Mouse (Mus musculus) frontal cortex, postnatal 14 days (tissue): ENCODE measurements at regions not wholly inside any gene's neighbourhood (a gene's known extent, or its start where the extent isn't known, plus 50 kb on each side); places are given as distances from the start of the nearest gene placed in this dataset.

ENCODE experiments used
- DNase-seq, 2 experiments: peaks; one replicate each; pipeline ENCODE4 v3.0.0; 2022; ENCODE audit warnings: low spot score in 2 of 2

DNA sequence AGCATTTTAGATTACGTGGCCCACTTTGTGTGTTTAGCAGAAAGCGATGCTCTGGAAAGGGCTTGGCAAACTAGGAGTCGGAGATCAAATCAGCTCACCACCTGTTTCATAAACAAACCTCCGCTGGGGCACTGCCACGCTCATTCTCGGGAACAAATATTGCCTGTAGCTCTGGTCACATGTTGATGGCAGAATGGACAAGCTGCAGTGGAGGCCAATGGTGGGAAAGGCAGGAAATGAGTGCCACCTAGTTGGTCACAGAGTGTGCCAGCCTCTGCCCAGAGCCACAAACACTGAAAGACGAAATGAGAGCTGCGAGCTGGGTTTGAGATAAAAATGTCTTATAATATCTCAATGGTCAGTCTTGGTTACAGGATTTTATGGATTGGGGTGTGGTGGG is 259.2 kb upstream of the Csf3r start:
- DNase-seq: no peak

DNA sequence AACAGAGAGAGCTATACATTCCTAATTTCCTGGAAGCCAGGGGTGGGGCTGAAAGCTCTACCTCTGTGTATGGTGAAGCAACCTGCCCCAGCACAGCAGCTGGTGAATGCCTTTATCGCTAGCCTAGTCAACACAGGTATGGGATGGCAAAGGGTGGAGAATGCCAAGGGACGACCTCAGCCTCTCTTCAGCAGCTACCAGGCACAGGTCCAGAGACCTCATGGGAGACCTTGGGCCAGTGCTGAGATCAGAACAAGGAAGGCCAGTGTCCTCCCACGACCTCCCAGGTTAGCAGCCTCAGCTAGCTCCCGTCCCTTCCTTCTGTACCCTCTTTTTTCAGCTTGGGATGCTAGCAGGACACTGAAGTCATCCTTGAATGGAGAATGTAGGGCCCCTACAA is 247.2 kb upstream of the Csf3r start:
- no peak for DNase-seq

DNA sequence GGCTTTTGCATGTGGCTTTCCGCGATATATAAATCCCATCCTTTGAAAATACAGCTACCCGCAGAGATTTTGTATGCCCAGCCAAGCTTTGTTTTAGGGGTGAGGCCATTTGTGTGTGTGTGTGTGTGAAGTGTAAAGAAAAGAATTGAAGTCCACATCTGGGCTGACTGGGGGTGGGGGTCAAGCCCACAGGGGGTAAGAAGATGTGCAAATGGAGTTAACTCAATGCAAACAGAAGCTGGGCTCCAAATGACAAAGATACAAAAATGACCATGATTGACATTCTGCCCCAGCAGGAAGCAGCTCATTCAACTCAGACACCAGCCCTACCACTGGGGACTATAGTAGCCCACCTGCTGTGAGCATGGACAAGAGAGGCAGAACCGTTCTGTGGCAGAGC is 244.2 kb upstream of the Csf3r start:
- DNase-seq: no peak

DNA sequence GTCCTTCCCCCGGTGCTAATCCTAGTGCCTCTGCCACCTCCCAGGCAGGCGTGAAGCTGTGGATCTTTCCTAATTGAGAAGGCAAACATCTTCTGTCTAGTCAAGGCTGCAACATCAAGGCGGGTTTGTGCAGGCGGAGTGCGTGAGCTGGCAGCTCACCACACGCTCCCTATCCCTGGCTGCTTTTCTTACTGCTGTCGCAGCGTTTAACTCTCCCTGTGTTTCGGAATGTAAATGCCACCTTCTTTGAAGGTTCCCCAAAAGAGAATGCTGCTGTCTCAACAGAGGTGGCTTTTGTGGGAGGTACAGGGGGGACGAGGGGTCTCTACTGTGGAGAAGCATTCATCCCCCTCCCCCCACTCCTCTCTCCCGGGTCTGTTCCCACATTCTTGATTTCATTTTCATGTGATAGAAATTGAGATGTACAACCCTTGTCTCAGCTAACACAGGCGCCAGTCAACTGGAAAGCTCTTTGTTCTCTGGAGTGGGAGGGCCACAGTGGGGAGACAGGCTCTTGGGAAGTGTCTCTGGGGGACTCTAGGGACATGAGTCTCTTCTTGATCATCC is 243.3 kb upstream of the Csf3r start:
- peak; percentile 50 to 58 for DNase-seq

DNA sequence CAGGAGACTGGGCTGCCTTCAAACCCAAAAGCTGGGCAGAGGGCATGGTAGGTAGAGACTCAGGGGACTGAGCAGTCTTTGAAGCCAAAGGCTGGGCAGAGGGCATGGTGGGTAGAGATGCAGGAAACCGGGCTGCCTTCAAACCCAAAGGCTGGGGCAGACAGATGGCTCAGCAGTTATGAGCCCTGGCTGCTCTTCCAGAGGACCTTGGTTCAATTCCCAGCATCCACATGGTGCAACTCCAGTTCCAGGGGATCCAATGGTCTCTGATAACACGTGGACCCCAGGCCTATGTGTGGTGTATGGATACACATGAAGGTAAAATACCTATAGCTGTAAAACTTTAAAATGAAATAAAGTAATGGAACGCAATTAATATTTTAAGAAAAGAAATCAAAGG is 242.0 kb upstream of the Csf3r start:
- no peak for DNase-seq

DNA sequence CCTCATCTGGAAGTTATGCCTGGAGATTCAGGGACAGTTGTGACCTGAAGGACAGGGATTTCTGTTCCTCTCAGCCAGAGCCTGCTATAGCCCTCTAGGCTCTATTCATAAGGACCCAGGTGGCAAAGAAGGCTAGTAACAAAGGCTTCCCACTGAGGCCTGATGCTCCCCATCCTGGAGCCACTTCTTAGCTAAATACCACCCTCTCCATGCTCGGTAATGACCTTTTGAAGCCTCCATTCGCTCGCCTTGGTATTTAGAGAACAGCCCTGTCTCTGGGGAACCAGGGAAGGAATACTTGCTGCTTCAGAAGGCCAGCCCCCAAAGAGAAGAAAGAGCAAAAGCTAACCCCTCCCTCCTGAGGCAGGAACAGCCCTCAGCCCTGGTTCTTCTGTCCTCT is 238.3 kb upstream of the Csf3r start:
- no peak for DNase-seq

DNA sequence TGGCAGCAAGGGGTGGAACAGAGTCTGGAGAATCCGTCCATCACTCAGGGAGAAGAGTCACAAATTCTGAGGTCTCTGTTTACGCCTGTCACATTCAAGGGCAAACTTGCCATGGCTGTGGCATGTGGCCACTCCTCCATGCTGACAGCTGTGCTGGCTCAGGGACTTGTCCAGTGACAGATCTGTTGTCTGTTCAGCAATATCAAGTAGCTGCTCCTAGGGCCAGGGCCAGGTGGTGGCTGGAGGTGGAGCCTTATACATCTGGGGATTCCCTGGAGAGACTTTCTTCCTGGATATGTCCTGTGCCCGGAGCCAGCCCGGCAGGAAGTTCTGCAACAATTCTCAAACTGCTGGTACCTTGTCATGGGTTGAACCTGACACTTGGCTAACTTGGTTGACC is 229.7 kb upstream of the Csf3r start:
- DNase-seq: no peak

DNA sequence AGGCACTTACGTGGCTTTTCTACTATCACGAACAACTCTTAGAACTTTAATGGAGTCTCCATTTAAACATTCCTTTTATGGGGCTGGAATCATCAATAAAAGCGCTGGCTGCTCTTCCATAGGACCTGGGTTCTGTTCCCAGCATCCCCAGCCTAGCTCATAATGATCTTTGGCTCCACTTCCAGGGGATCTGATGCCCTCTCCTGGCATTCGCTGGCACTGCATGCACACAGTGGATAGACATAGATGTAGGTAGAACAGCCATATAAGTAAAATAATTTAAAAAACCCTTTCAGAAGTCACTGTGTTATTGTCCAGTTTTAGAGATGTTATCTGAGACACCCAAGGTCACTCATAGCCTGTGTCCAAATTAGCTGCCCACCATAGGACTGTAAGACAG is 216.4 kb upstream of the Csf3r start:
- DNase-seq: no peak

DNA sequence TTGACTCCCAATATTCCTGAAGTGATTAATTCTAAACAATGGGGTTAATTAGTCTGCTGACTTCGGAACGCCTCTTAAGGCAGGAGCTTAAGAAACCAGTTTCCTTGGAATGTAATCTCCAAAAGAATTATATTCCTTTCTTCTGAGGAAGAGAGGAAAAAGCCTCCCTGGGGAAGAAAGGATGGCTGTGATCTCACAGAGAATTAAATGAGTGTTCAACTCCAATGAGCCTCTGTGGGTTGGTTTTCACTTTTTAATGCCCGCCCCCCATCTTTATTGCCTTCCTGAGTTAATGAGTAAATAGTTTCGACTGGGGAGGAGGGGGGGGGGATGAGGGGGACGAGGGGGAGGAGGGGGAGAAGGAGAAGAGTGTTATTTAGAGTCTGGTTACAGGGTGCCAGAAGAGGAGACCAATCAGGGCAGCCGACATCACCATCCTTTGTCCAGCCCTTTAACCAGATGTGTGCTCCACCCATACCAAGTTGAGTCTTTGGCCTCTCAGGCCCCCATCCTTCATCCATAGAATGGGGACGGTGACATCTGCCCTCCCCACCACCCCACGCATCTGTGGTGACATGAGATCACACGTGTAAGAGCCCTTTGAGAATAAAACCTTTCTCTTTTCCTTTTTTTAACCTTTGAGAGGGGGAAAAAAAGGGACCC is 214.8 kb upstream of the Csf3r start:
- no peak for DNase-seq

DNA sequence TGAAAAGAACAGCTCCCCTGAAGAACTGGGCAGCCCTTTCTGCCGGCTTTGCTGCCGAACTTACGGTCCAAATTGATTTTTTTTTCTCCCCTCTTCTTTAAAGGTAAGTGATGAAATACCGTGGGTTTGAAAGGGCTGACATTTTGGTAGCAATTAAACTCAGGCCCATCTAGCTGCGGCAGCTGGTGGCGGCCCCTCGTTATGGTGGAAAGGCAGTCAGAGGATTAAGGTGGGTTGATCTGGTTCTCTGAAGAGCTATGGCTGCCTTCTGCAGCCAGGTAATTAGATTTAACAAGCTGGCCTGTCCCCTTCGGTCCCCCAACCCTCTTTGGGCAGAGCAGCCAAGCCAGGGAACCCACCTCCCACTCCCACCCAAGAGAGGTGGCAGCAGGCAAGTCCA is 214.1 kb upstream of the Csf3r start:
- DNase-seq: no peak

DNA sequence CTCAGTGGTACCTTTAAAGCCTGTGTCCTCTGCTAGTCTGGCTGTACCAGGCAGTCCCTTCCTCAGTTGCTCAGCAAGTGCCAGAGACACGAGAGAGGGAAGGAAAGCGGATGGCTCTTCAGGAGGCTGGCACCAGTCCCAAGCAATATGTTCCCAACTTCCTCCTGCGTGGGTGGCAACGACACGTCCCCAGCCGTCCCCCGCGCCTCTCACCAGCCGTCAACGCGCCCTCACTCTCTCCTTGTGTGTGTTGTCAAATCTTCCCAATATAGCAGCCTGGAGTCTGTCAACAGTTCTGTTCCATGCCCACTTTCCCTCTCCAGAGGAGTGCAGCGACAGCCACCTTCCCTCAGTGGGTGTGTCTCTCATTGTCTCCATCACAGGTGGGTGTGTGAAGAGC is 210.0 kb upstream of the Csf3r start:
- DNase-seq: peak; percentile 80

DNA sequence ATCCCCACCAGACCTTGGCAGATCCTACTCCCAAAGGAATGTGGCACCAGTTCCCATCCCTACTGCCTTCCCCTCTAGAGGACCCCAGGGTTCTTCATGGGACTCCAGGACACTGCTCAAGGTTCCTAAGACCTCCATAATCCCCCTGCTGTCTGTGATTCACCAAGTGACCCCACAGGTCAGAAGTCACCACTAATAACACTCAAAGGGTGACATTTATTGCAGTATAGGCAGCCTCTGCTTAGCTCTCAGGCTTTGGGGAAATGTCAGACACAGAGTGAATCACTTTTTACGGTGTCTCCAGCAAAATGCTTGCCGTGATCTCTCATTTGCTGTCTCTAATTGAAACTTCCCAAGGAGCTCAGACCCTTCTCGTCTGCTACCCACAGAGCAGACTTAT is 209.1 kb upstream of the Csf3r start:
- DNase-seq: no peak

DNA sequence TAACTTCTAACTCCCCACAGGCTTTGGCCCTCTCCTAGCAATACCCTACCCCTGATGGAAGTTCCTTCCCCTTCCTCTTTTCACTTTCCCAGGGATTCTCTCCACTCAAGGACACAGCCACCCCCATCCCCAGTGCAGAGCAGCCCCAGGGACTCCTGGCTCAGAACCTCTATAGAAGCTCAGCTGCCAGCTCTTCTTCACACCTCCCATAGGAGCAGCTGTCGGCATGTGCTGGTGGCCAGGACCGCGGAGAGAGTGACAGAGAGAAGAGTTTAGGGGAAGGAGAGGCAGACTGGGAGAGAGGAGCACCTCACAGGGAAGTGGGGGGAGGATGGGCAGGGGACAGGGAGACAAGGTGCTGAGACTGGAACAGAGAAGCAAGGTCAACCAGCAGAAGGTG is 199.8 kb upstream of the Csf3r start:
- DNase-seq: peak; percentile 40 to 43

DNA sequence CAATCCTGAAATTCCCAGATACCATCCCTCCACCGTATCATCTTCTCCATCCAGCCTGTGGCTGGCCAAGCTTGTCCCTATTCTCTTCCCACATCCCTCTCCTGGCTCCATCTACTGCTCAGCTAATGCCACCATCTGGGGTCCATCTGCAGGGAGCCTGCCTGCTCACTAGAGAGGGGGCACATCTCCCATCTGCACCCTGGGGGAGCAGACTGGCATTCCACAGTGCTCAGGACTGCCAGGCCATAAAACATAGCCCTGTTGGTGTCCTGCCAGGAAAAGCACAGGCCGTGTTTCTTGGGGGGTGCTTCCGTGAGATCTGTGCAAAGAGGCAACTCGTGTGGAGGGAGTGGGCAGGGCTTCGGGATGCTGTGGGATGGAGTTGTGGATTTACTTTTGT is 197.9 kb upstream of the Csf3r start:
- DNase-seq: peak in 1 of 2 experiments; percentile 27

DNA sequence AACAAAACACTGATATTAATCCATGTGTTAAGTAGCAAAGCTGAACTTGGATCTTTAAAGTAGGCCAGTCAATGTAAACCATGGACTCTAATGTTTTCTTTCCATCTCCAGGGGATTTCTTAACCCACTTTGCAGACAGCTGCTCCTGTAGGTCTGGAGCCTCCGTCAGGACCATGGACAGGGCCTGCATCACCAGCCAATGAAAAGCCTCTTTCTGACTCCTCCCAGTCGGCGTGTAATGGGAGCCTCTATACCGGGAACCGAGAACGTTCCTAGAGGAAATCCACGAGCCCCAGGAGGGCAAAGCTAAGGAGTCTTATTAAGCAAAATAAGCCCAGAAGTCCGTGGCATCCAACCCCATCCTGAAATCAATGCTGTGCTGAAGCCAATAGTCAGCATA is 189.1 kb upstream of the Csf3r start:
- no peak for DNase-seq

DNA sequence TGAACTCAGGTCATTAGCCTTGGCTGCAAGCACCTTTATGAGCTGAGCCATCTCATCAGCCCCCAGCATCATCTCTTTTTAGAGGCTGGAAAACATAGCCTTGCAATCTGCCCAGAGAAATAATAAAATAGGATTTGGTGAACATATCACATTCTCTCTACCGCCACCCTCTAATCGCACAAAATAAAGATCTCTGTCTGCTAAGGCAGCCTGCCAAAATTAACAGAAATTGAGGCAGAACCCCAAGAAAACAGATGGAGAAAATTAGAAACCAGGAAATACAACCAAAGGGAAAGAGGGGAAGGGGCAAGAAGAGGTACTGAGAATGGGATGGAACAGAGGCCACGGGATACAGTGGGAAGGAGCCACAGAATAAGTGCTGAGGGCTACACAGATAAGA is 176.8 kb upstream of the Csf3r start:
- DNase-seq: no peak

DNA sequence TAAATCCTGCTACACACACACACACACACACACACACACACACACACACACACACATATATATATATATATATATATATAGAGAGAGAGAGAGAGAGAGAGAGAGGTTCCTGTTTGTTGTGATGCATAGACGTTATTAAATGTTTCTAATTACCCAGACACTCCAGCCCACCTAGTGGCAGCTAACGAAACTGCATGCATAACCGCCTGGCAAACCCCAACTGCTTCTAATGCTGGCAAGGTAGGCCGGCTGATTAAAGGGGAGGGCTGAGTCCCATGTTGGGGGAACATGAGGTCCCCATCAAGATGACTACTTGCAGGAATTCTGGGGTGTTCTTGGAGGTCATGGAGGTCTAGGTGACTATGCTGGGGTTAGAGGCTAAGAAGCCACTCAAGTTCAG is 174.1 kb upstream of the Csf3r start:
- peak; percentile 21 to 54 for DNase-seq

DNA sequence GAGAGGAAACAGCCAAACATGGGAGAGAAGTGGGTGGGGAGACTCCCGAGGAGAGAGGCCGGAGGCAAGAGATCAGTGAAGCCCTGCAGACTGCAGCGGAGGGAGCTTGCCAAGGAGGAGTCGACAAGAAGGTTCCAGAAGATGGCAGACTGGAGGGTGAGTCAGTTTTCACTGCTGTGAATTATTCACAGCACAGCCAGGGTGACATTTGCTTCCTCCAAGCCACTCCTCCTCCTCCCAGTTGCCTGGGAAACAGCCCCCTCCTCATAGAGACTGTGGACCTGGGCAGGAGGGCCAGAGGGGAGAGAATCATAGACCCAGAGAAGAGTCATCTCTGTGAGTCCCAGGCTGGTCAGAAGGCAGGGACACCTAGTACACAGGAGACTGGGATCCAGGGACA is 171.8 kb upstream of the Csf3r start:
- peak in 1 of 2 experiments; percentile 23 for DNase-seq

DNA sequence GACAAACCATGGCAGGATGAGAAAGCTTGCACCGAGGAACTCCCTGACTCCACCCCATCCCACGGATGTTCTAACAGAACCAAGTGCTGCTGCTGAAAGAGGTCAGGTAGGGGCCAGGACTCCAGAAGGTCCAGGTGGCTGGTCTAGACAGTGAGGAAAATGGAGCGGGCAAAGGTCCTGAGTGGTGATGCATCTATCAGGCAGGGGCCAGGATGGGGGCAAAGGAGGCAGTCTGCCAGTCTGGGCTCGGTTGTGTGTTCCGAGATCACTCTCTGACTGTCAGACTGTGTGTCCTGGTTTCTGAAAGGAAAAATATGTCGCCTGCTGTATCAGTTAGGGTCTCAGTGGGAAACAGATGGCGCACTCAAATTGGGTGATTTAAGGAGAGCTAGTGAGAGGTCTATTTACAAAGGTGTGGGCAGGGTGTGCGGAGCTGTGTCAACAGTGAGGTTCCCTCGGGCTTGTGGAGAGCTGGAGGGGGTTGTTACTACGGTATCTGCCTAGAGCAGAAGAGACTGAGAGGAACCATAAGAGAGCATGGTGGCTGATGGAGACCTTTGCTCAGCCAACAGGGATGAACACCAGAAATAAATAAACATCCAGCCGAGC is 168.3 kb upstream of the Csf3r start:
- DNase-seq: peak; percentile 14 to 19

DNA sequence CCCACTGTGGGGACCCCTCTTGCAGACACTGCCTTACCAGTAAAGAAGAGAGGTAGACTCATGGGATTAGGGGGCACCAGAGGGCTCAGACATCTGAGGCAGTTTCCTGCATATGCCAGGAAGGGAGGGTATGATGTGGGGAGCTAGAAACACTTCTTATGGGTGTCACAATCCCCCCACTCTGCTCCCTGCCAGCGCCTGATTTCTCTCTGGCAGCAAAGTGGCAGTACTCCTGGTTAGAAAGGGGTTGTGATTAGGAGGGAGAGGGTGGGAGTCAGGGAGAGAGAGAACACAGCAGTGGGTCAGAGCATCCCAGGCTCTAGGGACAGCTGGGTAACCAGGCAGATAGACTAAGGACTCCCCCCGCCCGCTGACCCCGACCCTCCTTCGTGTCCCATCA is 167.6 kb upstream of the Csf3r start:
- DNase-seq: no peak

DNA sequence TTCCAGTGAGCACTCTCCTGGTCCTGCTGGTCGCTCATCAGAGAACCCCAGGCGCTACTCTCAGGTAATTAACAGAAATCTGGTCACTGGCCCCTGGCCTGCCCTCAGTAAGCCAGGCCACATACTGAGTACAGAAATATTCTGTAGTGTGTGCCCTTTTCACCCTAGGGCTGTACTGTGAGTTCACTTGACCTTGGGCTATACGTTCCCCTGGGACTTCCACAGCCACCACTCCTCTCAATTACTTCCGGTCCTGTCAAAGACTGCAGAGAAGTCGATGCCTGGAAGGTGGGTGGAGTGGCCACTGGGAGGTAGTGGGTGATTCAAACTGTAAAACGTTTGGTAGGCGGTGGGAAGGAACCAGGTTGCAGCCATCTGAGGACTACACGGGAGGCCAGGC is 159.3 kb upstream of the Csf3r start:
- DNase-seq: no peak

DNA sequence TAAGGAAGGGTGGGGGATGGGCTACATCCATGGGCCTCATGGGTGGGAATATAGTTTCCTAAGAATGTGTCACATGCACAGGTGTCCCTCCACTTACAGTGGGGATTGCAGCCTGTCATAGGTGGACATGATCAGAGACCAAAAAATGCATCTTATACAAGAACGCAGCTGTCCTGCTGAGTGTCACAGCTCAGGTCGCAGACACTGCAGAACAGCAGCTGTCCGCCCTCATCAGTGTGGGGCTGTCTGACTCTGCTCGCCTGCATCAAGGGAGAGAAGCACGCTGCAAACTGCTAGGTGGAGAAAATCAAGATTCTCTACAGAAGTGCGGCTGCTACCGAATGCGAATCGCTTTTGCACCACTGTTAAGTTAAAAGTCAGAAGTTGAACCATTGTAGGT is 158.6 kb upstream of the Csf3r start:
- DNase-seq: no peak

DNA sequence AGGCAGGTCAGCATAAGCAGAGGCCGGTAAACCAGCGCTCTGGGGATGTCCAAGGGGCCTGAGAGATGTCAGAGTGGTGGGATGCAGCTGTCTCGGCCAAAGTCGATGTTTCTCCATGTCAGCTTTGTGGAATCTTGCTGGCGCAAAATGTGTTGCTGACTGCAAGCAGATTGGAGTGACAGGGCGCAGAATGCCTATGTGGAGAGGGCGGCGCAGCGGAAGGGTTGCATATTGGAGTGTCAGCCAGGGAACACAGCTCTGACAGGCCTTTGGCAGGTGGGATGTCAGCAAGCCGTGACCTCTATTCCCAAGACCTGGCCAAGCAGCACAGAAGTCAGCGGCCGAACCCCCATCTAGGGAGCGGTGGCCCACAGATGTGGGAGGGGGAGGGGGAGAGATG is 153.1 kb upstream of the Csf3r start:
- no peak for DNase-seq

DNA sequence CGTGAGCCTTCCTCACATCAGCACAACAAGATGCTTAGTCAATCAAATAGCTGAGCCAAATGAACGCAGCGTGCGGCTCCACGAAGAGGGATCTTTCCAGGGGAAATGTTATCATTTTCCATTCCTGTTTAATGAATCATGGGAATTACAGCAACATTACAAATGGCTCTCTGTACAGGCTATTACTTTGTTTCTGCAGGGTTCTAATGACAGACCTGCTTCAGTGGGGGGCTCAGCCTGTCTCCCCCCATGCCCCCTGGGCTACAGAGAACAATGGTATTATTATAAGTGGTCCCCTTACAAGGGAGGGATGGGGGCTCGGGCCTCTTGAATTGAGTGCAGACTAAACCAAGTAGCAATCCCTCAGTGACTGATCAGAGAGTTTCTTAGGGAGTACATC is 144.3 kb upstream of the Csf3r start:
- DNase-seq: no peak
